Mouse (Mus musculus) midbrain, embryonic 16.5 days (tissue): ENCODE measurements around the gene Tha1. TPM values are rescaled to one million over a fixed set of nuclear protein-coding genes. Genes with fewer than 3 reads are reported as not detected.

Source experiments
- ATAC-seq: fragments of 200-750 bp; cut with Nextera tagmentation; 2 replicates; pipeline ENCODE4 v1.8.0; 2017; ENCODE audit warnings: moderate TSS enrichment
- H3K27ac ChIP-seq: fragments of 300-500 bp; sonication (generic); 2 replicates; pipeline ENCODE4 v1.5.1; 2014; ENCODE audit warnings: mild to moderate bottlenecking, low read length, mixed read lengths
- H3K27me3 ChIP-seq: fragments of 300-500 bp; sonication (generic); 2 replicates; pipeline ENCODE4 v1.6.1; 2014; ENCODE audit warnings: low read depth, low read length, mixed read lengths; ENCODE audit not compliant: control insufficient read depth, insufficient read depth
- H3K36me3 ChIP-seq: fragments of 300-500 bp; sonication (generic); 2 replicates; pipeline ENCODE4 v1.6.1; 2014; ENCODE audit warnings: mild to moderate bottlenecking, low read length, moderate library complexity, mixed read lengths; ENCODE audit not compliant: control insufficient read depth, insufficient read depth
- H3K4me1 ChIP-seq: fragments of 300-500 bp; sonication (generic); 2 replicates; pipeline ENCODE4 v1.6.1; 2014; ENCODE audit warnings: mild to moderate bottlenecking, low read length, mixed read lengths; ENCODE audit not compliant: control insufficient read depth, insufficient read depth
- H3K4me2 ChIP-seq: fragments of 300-500 bp; sonication (generic); 2 replicates; pipeline ENCODE4 v1.6.1; 2014; ENCODE audit warnings: mild to moderate bottlenecking, low read length, mixed read lengths
- H3K4me3 ChIP-seq: fragments of 300-500 bp; sonication (generic); 2 replicates; pipeline ENCODE4 v1.5.1; 2014; ENCODE audit warnings: low read depth, mild to moderate bottlenecking, low read length, moderate library complexity, mixed read lengths
- H3K9ac ChIP-seq: fragments of 300-500 bp; sonication (generic); 2 replicates; pipeline ENCODE4 v1.6.1; 2014; ENCODE audit warnings: low read depth, low read length, mixed read lengths
- H3K9me3 ChIP-seq: fragments of 300-500 bp; sonication (generic); replicated peaks from 2 replicates; pipeline ENCODE4 v1.6.1; 2014; ENCODE audit warnings: mild to moderate bottlenecking, low read length, mixed read lengths; ENCODE audit not compliant: control insufficient read depth, poor library complexity, severe bottlenecking
- WGBS: fragments of 180-500 bp; shearing (Covaris S2); extraction: QIAGEN DNeasy Blood & Tissue Kit; methylation state at CpG from one replicate; pipeline ENCODE4 v1.1.7; 2014; 5-methylcytosine and 5-hydroxymethylcytosine counted together
- polyA plus RNA-seq: library from polyadenylated mRNA; unstranded; fragments of >200 nt; fragmentation: Nextera tagmentation; extraction: Ambion mirVana; gene quantifications from 2 replicates; pipeline ENCODE4 v1.2.1, GENCODE M21; 2015

The Tha1 gene
- polyA plus RNA-seq, 1 experiment from 2014 or later, result 5.0 TPM

GRCm38 (mm10) chr11:117863174-117863856 is 10.0 kb downstream of the Tha1 start:
- Histone ChIP-seq H3K36me3 (no peaks in the 10 kb centered on the region), H3K4me1 (no peaks in the 10 kb centered on the region; the same call in 1 of the 2 replicates), H3K27me3 (0 out of 2 replicates have a peak, but pooled peaks cover 5% of the 10 kb centered on the region), H3K9me3 (no peaks in the 10 kb centered on the region), H3K4me3 (no peak overlapping the region), H3K4me2 (no peak overlapping the region), H3K9ac (no peak overlapping the region), H3K27ac (no peak overlapping the region)
- no peak for ATAC-seq
- WGBS, result 24% methylated on average over 11 of the region's 11 CpGs

GRCm38 (mm10) chr11:117860601-117861000 is 12.7 kb downstream of the Tha1 start, which contains the start of gene Tmem235:
Gene Tmem235 (plus strand): TSS chr11:117860752.
- no peak within 1 kb of the TSS for H3K9ac ChIP-seq
- 4% methylated on average over 23 of the region's 23 CpGs for WGBS
- H3K4me2 ChIP-seq, result no peak within 1 kb of the TSS
- 0 out of 2 replicates have a peak, but pooled peaks cover 5% of the 10 kb centered on the region for H3K27me3 ChIP-seq
- H3K36me3 ChIP-seq, result no peaks in the 10 kb centered on the region
- no peak within 1 kb of the TSS for H3K4me3 ChIP-seq
- no peak within 1 kb of the TSS for H3K27ac ChIP-seq
- H3K9me3 ChIP-seq, result no peaks in the 10 kb centered on the region
- no peak for ATAC-seq
- no peaks in the 10 kb centered on the region for H3K4me1 ChIP-seq

DNA sequence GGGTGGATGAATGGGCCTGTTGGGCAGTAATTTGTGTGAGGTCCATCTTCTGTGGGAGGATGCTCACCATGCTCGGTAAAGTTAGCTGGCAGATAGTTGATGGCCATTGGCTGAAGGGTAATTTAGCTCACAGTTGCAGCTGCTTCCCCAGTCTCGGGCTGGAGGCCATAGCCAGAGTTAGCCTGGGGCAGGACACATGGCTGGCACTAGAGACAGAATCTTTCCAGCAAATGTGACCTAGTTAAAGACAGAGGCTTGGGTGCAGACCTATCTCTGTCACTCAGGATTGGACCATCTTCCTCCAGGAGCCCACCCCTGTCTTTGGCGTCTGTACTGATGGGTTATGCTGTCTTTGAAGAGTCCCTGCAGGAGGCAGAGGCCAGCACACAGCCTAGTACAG is 14.9 kb downstream of the Tha1 start:
- WGBS, result 67% methylated on average over 3 of the region's 3 CpGs

DNA sequence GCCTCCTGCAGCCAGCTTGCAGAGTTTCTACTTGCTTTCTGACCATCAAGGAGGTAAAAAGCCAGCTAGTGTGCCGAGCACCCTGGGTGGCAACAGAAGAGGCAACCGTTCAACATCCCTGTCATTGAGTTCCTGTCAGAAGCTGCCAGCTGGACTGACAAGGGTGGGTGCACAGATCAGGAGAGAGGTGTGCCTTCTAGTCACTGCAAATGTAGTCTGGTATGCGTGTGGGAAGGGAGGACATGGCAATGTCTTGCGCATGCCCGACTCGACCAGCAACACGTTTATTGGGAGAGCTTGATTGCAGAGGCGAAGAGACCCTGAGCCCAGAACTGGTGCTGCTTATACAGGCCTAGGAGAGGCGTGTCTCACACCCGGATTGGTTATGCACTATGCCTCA is 15.8 kb downstream of the Tha1 start:
- H3K36me3 ChIP-seq, result no peaks in the 10 kb centered on the region
- H3K4me3 ChIP-seq, result no peak overlapping the region
- H3K27me3 ChIP-seq, result 0 out of 2 replicates have a peak, but pooled peaks cover 5% of the 10 kb centered on the region
- H3K27ac ChIP-seq, result no peak overlapping the region
- no peak overlapping the region for H3K9ac ChIP-seq
- no peak for ATAC-seq
- no peaks in the 10 kb centered on the region for H3K9me3 ChIP-seq
- H3K4me2 ChIP-seq, result no peak overlapping the region
- no peaks in the 10 kb centered on the region for H3K4me1 ChIP-seq
- 91% methylated on average over 10 of the region's 10 CpGs for WGBS

More for the DNA sequence above, 14.9 kb downstream of the Tha1 start:
- Histone ChIP-seq H3K9me3 (no peaks in the 10 kb centered on the region), H3K27ac (no peak overlapping the region), H3K27me3 (0 out of 2 replicates have a peak, but pooled peaks cover 5% of the 10 kb centered on the region), H3K4me3 (no peak overlapping the region), H3K4me1 (no peaks in the 10 kb centered on the region), H3K4me2 (no peak overlapping the region), H3K36me3 (no peaks in the 10 kb centered on the region), H3K9ac (no peak overlapping the region)
- no peak for ATAC-seq

DNA sequence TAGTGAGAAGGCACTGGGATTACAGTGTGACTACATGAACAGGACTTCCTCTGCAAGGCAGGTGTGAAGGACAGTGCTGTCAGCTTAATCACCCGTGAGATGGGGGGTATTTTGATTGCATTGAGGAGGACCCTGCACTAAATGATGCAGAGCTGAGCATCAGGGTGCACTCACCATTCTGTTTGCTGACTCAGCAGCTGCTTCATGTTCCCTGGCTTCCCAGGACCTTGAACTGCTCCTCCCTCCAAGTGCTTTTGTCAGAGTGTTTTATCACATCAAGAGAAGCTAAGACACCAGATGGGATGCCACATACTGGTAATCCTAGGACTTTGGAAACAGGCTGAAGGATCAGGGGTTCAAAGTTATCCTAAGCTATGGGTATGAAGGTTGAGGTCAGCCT is 17.3 kb downstream of the Tha1 start:
- 92% methylated on average over 1 of the region's 1 CpGs for WGBS
- Histone ChIP-seq H3K27ac (no peak overlapping the region), H3K27me3 (0 out of 2 replicates have a peak, but pooled peaks cover 2% of the 10 kb centered on the region), H3K4me3 (no peak overlapping the region), H3K9ac (no peak overlapping the region), H3K9me3 (no peaks in the 10 kb centered on the region), H3K4me2 (no peak overlapping the region), H3K4me1 (no peaks in the 10 kb centered on the region), H3K36me3 (no peaks in the 10 kb centered on the region)
- ATAC-seq, result no peak

DNA sequence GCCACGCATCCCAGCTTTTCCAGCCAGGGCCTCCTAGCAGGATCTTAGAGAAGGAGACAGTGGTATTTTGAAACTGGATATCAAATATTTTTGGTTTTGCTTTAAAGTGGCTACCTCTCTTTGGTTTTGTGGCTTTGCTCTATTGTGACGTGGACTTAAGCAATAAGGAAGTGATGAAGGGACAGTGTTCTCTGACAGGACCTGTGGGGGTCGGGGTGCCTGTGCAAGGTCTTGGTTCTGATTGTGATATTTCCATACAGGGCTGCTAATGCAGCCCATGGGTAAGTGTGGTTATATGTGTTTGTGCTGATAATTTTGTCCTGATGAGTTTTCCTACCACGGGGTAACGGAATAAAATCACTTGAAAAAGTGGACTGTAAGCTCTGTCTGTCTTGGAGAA is 17.9 kb downstream of the Tha1 start:
- Histone ChIP-seq H3K9ac (no peak overlapping the region), H3K9me3 (no peaks in the 10 kb centered on the region), H3K4me1 (no peaks in the 10 kb centered on the region), H3K4me3 (no peak overlapping the region), H3K36me3 (no peaks in the 10 kb centered on the region), H3K27me3 (no peaks in the 10 kb centered on the region), H3K4me2 (no peak overlapping the region), H3K27ac (no peak overlapping the region)
- over 99% methylated on average over 5 of the region's 5 CpGs for WGBS
- no peak for ATAC-seq

- 90% methylated on average over 9 of the region's 9 CpGs for WGBS
- Histone ChIP-seq H3K9ac (no peak overlapping the region), H3K4me3 (no peak overlapping the region), H3K27me3 (no peaks in the 10 kb centered on the region), H3K36me3 (no peaks in the 10 kb centered on the region), H3K27ac (no peak overlapping the region), H3K4me2 (no peak overlapping the region), H3K9me3 (no peaks in the 10 kb centered on the region), H3K4me1 (peaks cover 5% of the 10 kb centered on the region)
- no peak for ATAC-seq
Measured at GRCm38 (mm10) chr11:117854241-117854640, 19.0 kb downstream of the Tha1 start.

DNA sequence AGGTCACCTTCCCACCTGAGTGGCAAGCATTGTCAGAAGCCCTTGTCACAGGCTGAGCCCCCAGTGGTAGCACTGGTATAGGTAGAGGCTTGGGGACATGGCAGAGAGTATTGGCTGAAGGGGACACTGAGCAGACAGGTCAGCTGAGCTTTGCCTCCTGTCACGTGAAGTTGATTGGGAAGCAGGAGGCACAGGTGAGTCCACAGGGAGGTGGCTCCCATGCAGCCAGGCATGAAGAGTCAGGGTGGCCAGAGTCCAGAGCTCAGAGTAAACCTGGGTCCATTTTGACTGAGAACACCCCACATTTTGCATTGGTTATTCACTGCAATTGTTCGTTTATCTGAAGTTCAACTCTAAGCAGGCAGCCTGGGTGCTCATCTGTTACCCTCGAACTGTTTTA is 20.4 kb downstream of the Tha1 start:
- peaks cover 11% of the 10 kb centered on the region for H3K4me1 ChIP-seq
- no peaks in the 10 kb centered on the region for H3K9me3 ChIP-seq
- H3K4me2 ChIP-seq, result no peak overlapping the region
- H3K27me3 ChIP-seq, result no peaks in the 10 kb centered on the region
- no peak for ATAC-seq
- H3K4me3 ChIP-seq, result no peak overlapping the region
- 96% methylated on average over 3 of the region's 3 CpGs for WGBS
- no peak overlapping the region for H3K9ac ChIP-seq
- H3K27ac ChIP-seq, result no peak overlapping the region
- H3K36me3 ChIP-seq, result no peaks in the 10 kb centered on the region

GRCm38 (mm10) chr11:117848985-117849671 is 24.2 kb downstream of the Tha1 start, which contains the start of gene Birc5:
Gene Birc5 (plus strand): TSS chr11:117849251.
- peak within 1 kb of the TSS; percentile 95 for H3K9ac ChIP-seq
- ATAC-seq, result peak; percentile 95

More at GRCm38 (mm10) chr11:117848985-117849671, 24.2 kb downstream of the Tha1 start, which contains the start of gene Birc5:
- WGBS, result under 1% methylated on average over 51 of the region's 51 CpGs
- H3K4me1 ChIP-seq, result peaks cover 14% of the 10 kb centered on the region
- H3K4me2 ChIP-seq, result peak within 1 kb of the TSS; percentile 84
- H3K27me3 ChIP-seq, result no peaks in the 10 kb centered on the region
- H3K9me3 ChIP-seq, result no peaks in the 10 kb centered on the region
- H3K36me3 ChIP-seq, result no peaks in the 10 kb centered on the region
- H3K27ac ChIP-seq, result peak within 1 kb of the TSS; percentile 98
- peak within 1 kb of the TSS; percentile 69 for H3K4me3 ChIP-seq
